11 mouse cellular contexts compared by ENCODE assay signal in the genomic region with DNA sequence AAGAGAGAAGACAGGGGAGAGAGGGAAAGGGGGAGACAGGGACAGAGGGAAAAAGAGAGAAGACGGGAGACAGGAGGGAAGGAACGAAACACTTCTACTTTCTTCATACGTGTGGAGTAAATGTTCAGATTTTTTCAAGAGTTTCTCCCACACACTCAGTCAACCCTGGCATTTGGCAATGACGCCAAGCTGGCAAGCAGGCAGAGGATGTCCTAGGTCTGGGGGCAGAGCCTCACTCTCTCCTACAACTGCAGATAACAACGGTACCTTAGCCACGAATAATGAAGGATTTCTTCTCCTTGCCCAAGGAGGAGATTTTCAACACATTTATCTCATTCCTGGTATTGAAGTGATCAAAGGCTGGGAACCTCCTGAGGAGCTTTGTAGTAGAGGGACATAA. TPM values are rescaled to one million over a fixed set of nuclear protein-coding genes. Genes with fewer than 3 reads are reported as not detected.
DNase-seq lines count a peak whose midpoint lies in the region.
"Had no signal": no experiment of that assay in that cellular context is flagged by ENCODE, and none has a peak within 500 bp of the region (broad histone marks: within the 10 kb centered on the region; RNA-seq: fewer than 3 reads in every experiment).

No protein-coding gene starts in this region.

- DNase-seq in adrenal gland, adult 2 months, result peak; percentile 66
- no peak for DNase-seq in adrenal gland, adult 8-10 months
- DNase-seq in kidney, postnatal 25 days, result peak; percentile 31 to 52
- no peak for DNase-seq in kidney, postnatal 14 days
- DNase-seq in CD4-positive helper T cell, adult 2 months (ENCODE audit: low read depth, low spot score), result peak; percentile 48
- DNase-seq in brain, adult 2 months (ENCODE audit: low read depth, low spot score), result peak; percentile 79
- no peak for DNase-seq in gastrocnemius, postnatal 36 days
- DNase-seq in spleen, postnatal 10 days (ENCODE audit: low spot score in 2 of 2), result no peak
- DNase-seq: layer of hippocampus, postnatal 36 days; lung, adult 2 months had no signal

- intact Hi-C loops in gastrocnemius, postnatal 36 days (cut with DNase I), result no loop called here

RNA-seq across cellular contexts. Expression of a gene that starts 30.2 kb away (rescaled TPM):
- 10 to 100 TPM; 27.5 TPM for total RNA-seq in adrenal gland, adult 2 months (2021)
- 14.8 and 24.6 TPM in 2 replicates for polyA plus RNA-seq in adrenal gland, adult 2 months (2012; rRNA removed)
- 10 to 100 TPM; 18.2 to 35.7 (median 28.5) TPM for total RNA-seq in adrenal gland, adult 8-10 months (2022)
- 10 to 100 TPM; 15.3 to 15.7 TPM for total RNA-seq in gastrocnemius, postnatal 36 days (2021)
- polyA plus RNA-seq: G1E had no signal

Comparison
In these comparisons a context has a peak if more than half of its experiments do, and no peak if none do; other contexts are left out.
1. DNase-seq: peak in adrenal gland, adult 2 months (single experiment), kidney, postnatal 25 days (2 of 2), CD4-positive helper T cell, adult 2 months (single experiment) and brain, adult 2 months (single experiment); none in adrenal gland, adult 8-10 months (single experiment), kidney, postnatal 14 days (single experiment), gastrocnemius, postnatal 36 days (0 of 2) and spleen, postnatal 10 days (0 of 2).